ENCODE assay signal across 25 mouse cellular contexts in genomic region chr7:47155396-47155795, GRCm38 (mm10). TPM values are rescaled to one million over a fixed set of nuclear protein-coding genes. Genes with fewer than 3 reads are reported as not detected.
A peak's percentile ranks its signal among the peaks of the same experiment; 100 is the strongest.
DNase-seq lines count a peak whose midpoint lies in the region; ATAC-seq and TF ChIP-seq lines count a peak whose summit lies in the region.
"Had no signal": no experiment of that assay in that cellular context is flagged by ENCODE, and none has a peak within 500 bp of the region (broad histone marks: within the 10 kb centered on the region; RNA-seq: fewer than 3 reads in every experiment).

No protein-coding gene starts in this region.

- H3K4me1 ChIP-seq in heart, adult 2 months (ENCODE audit: control insufficient read depth, insufficient read depth, low read length), result no peaks in the 10 kb centered on the region; the same call in none of the 2 replicates
- no peaks in the 10 kb centered on the region for H3K4me1 ChIP-seq in lung, postnatal 0 days (ENCODE audit: insufficient read depth, low read depth, low read length)
- no peaks in the 10 kb centered on the region for H3K4me1 ChIP-seq in G1E (ENCODE audit: insufficient read depth, low read depth, low read length)
- no peaks in the 10 kb centered on the region for H3K4me1 ChIP-seq in hindbrain, embryonic 14.5 days (replicated peaks; ENCODE audit: control insufficient read depth, insufficient read depth, low read length)
- H3K4me1 ChIP-seq: forebrain, embryonic 15.5 days; hindbrain, embryonic 15.5 days; limb, embryonic 12.5 days had no signal

- no peak overlapping the region for H3K9ac ChIP-seq in heart, adult 2 months (ENCODE audit: low read depth, low read length)
- H3K9ac ChIP-seq in lung, postnatal 0 days (replicated peaks; ENCODE audit: low read depth), result no peak overlapping the region
- no peak overlapping the region for H3K9ac ChIP-seq in hindbrain, embryonic 14.5 days
- H3K9ac ChIP-seq: forebrain, embryonic 15.5 days; hindbrain, embryonic 15.5 days; limb, embryonic 12.5 days; midbrain, embryonic 15.5 days had no signal

- no peak for ATAC-seq in lung, postnatal 0 days
- no peak for ATAC-seq in G1E (ENCODE audit: extremely low read depth, insufficient number of reproducible peaks, low FRiP score, poor library complexity, severe bottlenecking)
- no peak for ATAC-seq in hindbrain, embryonic 14.5 days (ENCODE audit: low FRiP score)
- ATAC-seq: forebrain, embryonic 15.5 days; midbrain, embryonic 15.5 days had no signal

- WGBS in heart, adult 2 months, result 88% methylated on average over 4 of the region's 4 CpGs
- 88% methylated on average over 4 of the region's 4 CpGs for WGBS in lung, postnatal 0 days
- 95% methylated on average over 4 of the region's 4 CpGs for WGBS in hindbrain, embryonic 14.5 days

- no peak overlapping the region for H3K4me2 ChIP-seq in lung, postnatal 0 days (replicated peaks; ENCODE audit: low read depth, low read length)
- H3K4me2 ChIP-seq in hindbrain, embryonic 14.5 days (replicated peaks), result no peak overlapping the region
- H3K4me2 ChIP-seq: forebrain, embryonic 15.5 days; hindbrain, embryonic 15.5 days; limb, embryonic 12.5 days; midbrain, embryonic 15.5 days had no signal

- no peak overlapping the region for H3K4me3 ChIP-seq in heart, adult 2 months
- H3K4me3 ChIP-seq in lung, postnatal 0 days (ENCODE audit: low read depth, low read length), result no peak overlapping the region
- no peak overlapping the region for H3K4me3 ChIP-seq in G1E (ENCODE audit: low read depth, low read length)
- no peak overlapping the region for H3K4me3 ChIP-seq in hindbrain, embryonic 14.5 days (replicated peaks; ENCODE audit: low read length)
- H3K4me3 ChIP-seq: forebrain, embryonic 15.5 days; hindbrain, embryonic 15.5 days; limb, embryonic 12.5 days; midbrain, embryonic 15.5 days had no signal

- intact Hi-C loops in heart, adult 2 months (cut with DNase I), result no loop called here

- H3K9me3 ChIP-seq in lung, postnatal 0 days (ENCODE audit: low read length), result no peaks in the 10 kb centered on the region
- no peaks in the 10 kb centered on the region; the same call in 1 of the 2 replicates for H3K9me3 ChIP-seq in G1E (replicated peaks)
- no peaks in the 10 kb centered on the region for H3K9me3 ChIP-seq in hindbrain, embryonic 14.5 days (ENCODE audit: control insufficient read depth, low read length)
- H3K9me3 ChIP-seq: forebrain, embryonic 15.5 days; hindbrain, embryonic 15.5 days; midbrain, embryonic 15.5 days had no signal

- DNase-seq in heart, adult 2 months, result no peak
- no peak for DNase-seq in heart, adult 11 months
- no peak for DNase-seq in lung, postnatal 0 days (ENCODE audit: low spot score)
- no peak for DNase-seq in lung, postnatal 14 days
- no peak for DNase-seq in G1E (ENCODE audit: low spot score)
- DNase-seq in splenic B cell, adult 2 months (ENCODE audit: low read depth, low spot score), result peak; percentile 38
- DNase-seq in thymus, postnatal 36 days, result no peak
- no peak for DNase-seq in hindbrain, embryonic 14.5 days (ENCODE audit: low spot score)
- DNase-seq: adrenal gland, adult 2 months; cerebellum, adult 9-11 months; embryo, embryonic 11 days; heart, postnatal 10 days; kidney, adult 9 months; lung, adult 18-20 months; right cerebral cortex, postnatal 25 days had no signal

- H3K36me3 ChIP-seq in heart, adult 2 months (ENCODE audit: control insufficient read depth, insufficient read depth, low read length), result no peaks in the 10 kb centered on the region
- H3K36me3 ChIP-seq in lung, postnatal 0 days (ENCODE audit: insufficient read depth, low read length), result no peaks in the 10 kb centered on the region
- no peaks in the 10 kb centered on the region for H3K36me3 ChIP-seq in G1E (replicated peaks)
- H3K36me3 ChIP-seq in splenic B cell, adult 2 months (ENCODE audit: control insufficient read depth, insufficient read depth, low read length, poor library complexity, severe bottlenecking), result no peaks in the 10 kb centered on the region
- H3K36me3 ChIP-seq in hindbrain, embryonic 14.5 days (replicated peaks; ENCODE audit: control insufficient read depth, insufficient read depth), result no peaks in the 10 kb centered on the region
- H3K36me3 ChIP-seq: forebrain, embryonic 15.5 days; hindbrain, embryonic 15.5 days; limb, embryonic 12.5 days; midbrain, embryonic 15.5 days had no signal

- no peak overlapping the region for H3K27ac ChIP-seq in heart, adult 2 months
- no peak overlapping the region for H3K27ac ChIP-seq in lung, postnatal 0 days (ENCODE audit: low read length)
- H3K27ac ChIP-seq in hindbrain, embryonic 14.5 days, result no peak overlapping the region
- H3K27ac ChIP-seq: forebrain, embryonic 15.5 days; hindbrain, embryonic 15.5 days; limb, embryonic 12.5 days; midbrain, embryonic 15.5 days had no signal

- H3K79me2 ChIP-seq in heart, adult 2 months (replicated peaks; ENCODE audit: control insufficient read depth, insufficient read depth, low read length), result no peaks in the 10 kb centered on the region

- H3K27me3 ChIP-seq in heart, adult 2 months (ENCODE audit: control insufficient read depth, insufficient read depth, low read length), result no peaks in the 10 kb centered on the region
- no peaks in the 10 kb centered on the region for H3K27me3 ChIP-seq in lung, postnatal 0 days (replicated peaks; ENCODE audit: insufficient read depth, low read length)
- H3K27me3 ChIP-seq in G1E (ENCODE audit: insufficient read depth, low read length), result no peaks in the 10 kb centered on the region
- H3K27me3 ChIP-seq in splenic B cell, adult 2 months (ENCODE audit: control insufficient read depth, insufficient read depth, low read length, poor library complexity, severe bottlenecking), result no peaks in the 10 kb centered on the region
- H3K27me3 ChIP-seq in hindbrain, embryonic 14.5 days (ENCODE audit: control insufficient read depth, insufficient read depth, low read length), result no peaks in the 10 kb centered on the region
- H3K27me3 ChIP-seq: forebrain, embryonic 15.5 days; hindbrain, embryonic 15.5 days; limb, embryonic 12.5 days; midbrain, embryonic 15.5 days had no signal

- peak; percentile 32 for TF ChIP-seq CTCF in heart, adult 2 months (IDR thresholded peaks at IDR 0.05)
- TF ChIP-seq CTCF in lung, postnatal 0 days (IDR thresholded peaks at IDR 0.05), result peak; percentile 32
- TF ChIP-seq CTCF in G1E (IDR thresholded peaks at IDR 0.05; ENCODE audit: low read depth, low read length), result 0 out of 2 replicates have a peak, but pooled peaks have one; percentile 10

- TF ChIP-seq EP300 in heart, adult 2 months (IDR thresholded peaks at IDR 0.05; ENCODE audit: insufficient read depth, low read depth, low read length), result no peak
- no peak for TF ChIP-seq EP300 in lung, postnatal 0 days (IDR thresholded peaks at IDR 0.05)

- TF ChIP-seq POLR2A in heart, adult 2 months (IDR thresholded peaks at IDR 0.05; ENCODE audit: insufficient read depth, low read depth, low read length), result no peak

RNA-seq across cellular contexts. Expression of gene Ptpn5, which starts 21.9 kb away (rescaled TPM):
- total RNA-seq in heart, adult 2 months (2021), result not detected
- polyA plus RNA-seq in heart, adult 2 months (2012; rRNA removed), result not detected in 2 replicates
- polyA plus RNA-seq in lung, postnatal 0 days (2015; fragmentation: Nextera tagmentation; extraction: Ambion mirVana), result 1.2 and 1.7 TPM in 2 replicates
- total RNA-seq in G1E (2014; fragmentation: Nextera tagmentation) (not detected in 2 replicates), G1E (2017) (0.06 and 0.11 TPM in 2 replicates)
- polyA plus RNA-seq in G1E (2012), result not detected in 2 replicates
- polyA plus RNA-seq in hindbrain, embryonic 14.5 days (2014; fragmentation: Nextera tagmentation; extraction: Ambion mirVana), result 162 and 171 TPM in 2 replicates
- total RNA-seq: gastrocnemius, adult 8-10 months; heart, postnatal 10 days; megakaryocyte progenitor cell, adult 5-6 weeks had no signal

RNA-seq across cellular contexts. Expression of gene Mrgpra6, which starts 49.3 kb away (rescaled TPM):
- not detected for total RNA-seq in heart, adult 2 months (2021)
- polyA plus RNA-seq in heart, adult 2 months (2012; rRNA removed), result 0.18 TPM in 1 of 2 replicates, not detected in the other
- polyA plus RNA-seq in lung, postnatal 0 days (2015; fragmentation: Nextera tagmentation; extraction: Ambion mirVana), result not detected in 2 replicates
- not detected in 2 replicates for total RNA-seq in G1E (2014; fragmentation: Nextera tagmentation)
- total RNA-seq in G1E (2017), result 0.17 TPM in 1 of 2 replicates, not detected in the other
- not detected in 2 replicates for polyA plus RNA-seq in G1E (2012)
- not detected in 2 replicates for polyA plus RNA-seq in hindbrain, embryonic 14.5 days (2014; fragmentation: Nextera tagmentation; extraction: Ambion mirVana)
- total RNA-seq: adrenal gland, adult 2 months; gastrocnemius, adult 8-10 months; heart, postnatal 10 days; left cerebral cortex, adult 18-20 months; megakaryocyte progenitor cell, adult 5-6 weeks had no signal
- polyA plus RNA-seq: adrenal gland, adult 2 months; C2C12; forebrain, embryonic 15.5 days; hindbrain, embryonic 15.5 days; large intestine, adult 2 months; limb, embryonic 12.5 days; midbrain, embryonic 15.5 days; neural tube, embryonic 11.5 days had no signal

Comparison
In these comparisons a context has a peak if more than half of its experiments do, and no peak if none do; other contexts are left out.
1. RNA of gene Ptpn5, which starts 21.9 kb away (polyA plus RNA-seq): 162 to 171 TPM in hindbrain, embryonic 14.5 days; 1.2 to 1.7 TPM in lung, postnatal 0 days, not detected in heart, adult 2 months and not detected in G1E; every median in the first group is over 10 times any median in the second.
2. Peak in every context shown above with its lines, with median percentiles within 50 percentile points of each other: CTCF ChIP-seq.